Mouse (Mus musculus) ES-Bruce4 (cell line): ENCODE measurements at regions not wholly inside any gene's neighbourhood (a gene's known extent, or its start where the extent isn't known, plus 50 kb on each side); places are given as distances from the start of the nearest gene placed in this dataset.

Experiments
- EP300 ChIP-seq: IDR thresholded peaks from 2 replicates; pipeline ENCODE4 v1.6.1; 2011; ENCODE audit warnings: low read depth, low read length; ENCODE audit not compliant: insufficient read depth
- POLR2A ChIP-seq: IDR thresholded peaks from one replicate; pipeline ENCODE4 v1.8.1; 2011; ENCODE audit warnings: low read length; ENCODE audit not compliant: insufficient read depth

DNA sequence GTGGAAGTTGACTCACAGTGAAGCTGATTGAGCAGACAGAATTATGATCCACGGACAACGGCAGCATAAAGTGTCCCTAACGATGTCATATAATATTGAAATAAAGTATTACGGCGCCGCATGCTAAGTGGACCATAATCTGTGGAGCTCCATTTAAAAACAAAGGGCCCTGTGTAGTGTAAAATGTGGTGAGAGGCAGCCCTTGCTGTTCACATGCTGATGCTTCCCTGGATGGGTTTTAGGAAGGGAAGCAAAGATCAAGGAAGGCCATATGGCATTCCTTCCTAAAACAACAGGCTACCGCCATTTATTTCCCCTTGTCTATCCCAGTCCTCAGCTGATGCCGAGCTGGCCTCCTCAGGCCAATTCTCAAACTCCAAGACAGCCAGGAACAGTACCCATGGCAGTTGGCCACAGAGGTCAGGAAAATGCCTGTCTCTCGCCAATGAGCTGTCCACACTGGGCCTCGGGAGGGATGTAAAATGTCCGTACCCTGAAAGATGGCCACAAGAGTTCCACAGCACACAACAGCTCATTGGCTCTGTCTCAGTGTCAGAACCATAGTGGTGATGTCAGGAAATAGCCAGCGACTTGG lies 302.7 kb upstream of the Irx1 start:
- TF ChIP-seq EP300 = no peak
- TF ChIP-seq POLR2A = no peak
